Mouse (Mus musculus) left cerebral cortex, postnatal 36 days (tissue): Measurements from ENCODE around the gene Slc17a8. TPM values are rescaled to one million over a fixed set of nuclear protein-coding genes. Genes with fewer than 3 reads are reported as not detected.
"Not testable (repeated sequence)": the region's sequence is repeated elsewhere in the genome, so short reads cannot be mapped to it uniquely, and the experiment has no call there.

Source experiments
- DNase-seq, 2 experiments: peaks; one replicate each; pipeline ENCODE4 v3.0.0; 2021 to 2022; ENCODE audit warnings: low spot score in 2 of 2, mixed read lengths in 1 of 2
- intact Hi-C: fragments of 180-260 bp; cut with DNase I; formaldehyde crosslinking; loops from one replicate; pipeline ENCODE4 v1.15.1; 2025
- total RNA-seq, 2 experiments: library from RNA; stranded (reverse); gene quantifications; 2 replicates each; pipeline ENCODE4 v1.2.3; 2021

Slc17a8 gene
- total RNA-seq, 2 experiments from 2014 or later: 2.6 to 2.7 TPM

- DNase-seq: no peak
- intact Hi-C loops: no loop called here
Observed at GRCm38 (mm10) chr10:89595514-89595913, 25.5 kb downstream of the Slc17a8 start.

GRCm38 (mm10) chr10:89594309-89594708, 26.7 kb downstream of the Slc17a8 start:
- intact Hi-C loops: no loop called here
- DNase-seq: no peak

GRCm38 (mm10) chr10:89592797-89593196, 28.3 kb downstream of the Slc17a8 start:
- no peak for DNase-seq
- intact Hi-C loops: no loop called here

GRCm38 (mm10) chr10:89589877-89590276, 31.2 kb downstream of the Slc17a8 start:
- intact Hi-C loops: no loop called here
- DNase-seq: no peak

DNA sequence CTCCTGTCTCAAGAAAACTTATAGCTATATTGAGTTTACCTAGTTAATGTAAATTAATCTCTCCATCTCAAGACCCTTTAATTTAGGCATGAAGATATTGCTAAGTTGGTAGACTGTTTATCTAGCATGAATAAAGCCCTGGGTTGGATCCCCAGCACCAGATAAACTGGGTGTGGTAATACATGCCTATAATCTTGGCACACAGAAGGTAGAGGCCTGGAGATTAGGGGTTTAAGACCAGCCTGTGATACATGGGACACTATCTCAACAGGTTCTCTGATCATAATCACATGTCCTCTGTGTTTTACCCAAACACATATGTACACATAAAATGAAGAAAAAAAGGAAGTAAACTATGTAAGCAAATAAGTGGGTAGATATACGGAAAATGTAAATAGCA, 32.3 kb downstream of the Slc17a8 start:
- intact Hi-C loops: no loop called here

DNA sequence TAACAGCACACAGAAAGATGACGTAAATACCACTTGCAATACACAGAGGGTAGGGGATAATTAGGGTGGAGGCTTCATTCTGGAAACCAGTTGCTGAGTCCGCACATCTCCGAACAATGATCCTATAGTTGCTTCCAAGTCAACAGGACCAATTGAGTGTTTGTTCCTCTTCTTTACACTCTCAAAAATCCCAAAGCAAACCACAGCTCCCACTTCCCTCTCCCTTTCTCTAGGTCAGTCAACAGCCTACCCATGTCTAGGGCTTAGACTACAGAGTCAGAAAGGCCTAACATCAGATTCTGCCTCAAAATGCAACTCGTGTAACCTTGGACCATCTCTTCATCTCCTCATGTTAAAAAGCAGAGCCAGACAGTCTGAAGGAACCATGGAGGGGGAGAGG, 36.3 kb downstream of the Slc17a8 start:
- intact Hi-C loops: no loop called here
- DNase-seq: no peak

More for the DNA sequence above, 32.3 kb downstream of the Slc17a8 start:
- no peak for DNase-seq

- intact Hi-C loops: no loop called here
- DNase-seq: no peak
Observed at GRCm38 (mm10) chr10:89578801-89579200, 42.3 kb downstream of the Slc17a8 start.

DNA sequence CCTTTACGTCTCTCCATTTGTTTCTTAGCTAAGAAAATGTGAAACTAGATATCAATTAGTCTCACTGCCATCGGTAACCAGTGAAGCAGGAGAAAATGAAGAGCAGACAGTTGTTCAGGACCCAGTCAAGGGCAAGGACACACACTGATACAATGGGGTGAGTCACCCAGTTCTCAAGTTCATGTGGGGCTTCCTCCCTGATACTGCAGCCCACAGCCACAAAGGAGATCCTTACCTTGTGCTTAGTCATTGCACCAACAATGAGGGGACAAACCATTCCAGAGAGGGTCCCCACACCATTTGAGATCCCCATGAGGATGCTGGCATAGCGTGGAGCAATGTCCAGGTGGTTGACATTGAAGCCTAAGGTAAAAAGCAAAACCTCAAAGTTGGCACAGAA, 43.4 kb downstream of the Slc17a8 start:
- DNase-seq: no peak
- intact Hi-C loops: no loop called here

GRCm38 (mm10) chr10:89573421-89573820, 47.6 kb downstream of the Slc17a8 start:
- intact Hi-C loops: no loop called here
- DNase-seq: no peak

GRCm38 (mm10) chr10:89572946-89573345, 48.1 kb downstream of the Slc17a8 start:
- intact Hi-C loops: no loop called here
- no peak for DNase-seq

- no peak for DNase-seq
- intact Hi-C loops: no loop called here
Observed at GRCm38 (mm10) chr10:89567391-89567790, 53.7 kb downstream of the Slc17a8 start.

- intact Hi-C loops: no loop called here
Observed at GRCm38 (mm10) chr10:89565301-89566022, 55.6 kb downstream of the Slc17a8 start.

DNA sequence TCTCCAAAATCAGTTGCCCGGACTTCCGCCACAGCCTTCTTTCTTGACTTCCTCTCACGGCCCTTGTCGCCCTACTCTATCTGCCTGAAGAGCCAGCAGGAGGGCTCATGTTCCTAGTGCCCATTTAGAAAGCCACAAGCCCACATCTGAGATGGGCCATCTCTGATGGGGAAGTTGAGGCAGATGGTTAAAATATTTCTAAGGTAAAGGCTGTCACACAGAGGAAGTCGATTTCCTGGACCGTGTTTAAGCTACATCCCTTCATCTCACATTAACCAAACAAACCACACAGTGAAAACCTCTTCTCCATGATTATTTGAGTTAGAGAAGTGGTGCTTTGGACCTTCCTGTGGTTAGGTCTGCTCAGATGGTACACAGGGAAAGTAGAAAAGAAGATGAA, 58.9 kb downstream of the Slc17a8 start:
- no peak for DNase-seq
- intact Hi-C loops: no loop called here

More at GRCm38 (mm10) chr10:89565301-89566022, 55.6 kb downstream of the Slc17a8 start:
- DNase-seq: no peak

GRCm38 (mm10) chr10:89559351-89559750, 61.7 kb downstream of the Slc17a8 start:
- intact Hi-C loops: no loop called here
- DNase-seq: no peak

- DNase-seq, intact Hi-C loops: not testable (repeated sequence)
Observed at GRCm38 (mm10) chr10:89554885-89555284, 66.2 kb downstream of the Slc17a8 start.

- DNase-seq: peak in 1 of 2 experiments; percentile 7
- intact Hi-C loops: not testable (repeated sequence)
Observed at GRCm38 (mm10) chr10:89553855-89554254, 67.2 kb downstream of the Slc17a8 start.

- no peak for DNase-seq
- intact Hi-C loops: no loop called here
Observed at GRCm38 (mm10) chr10:89553015-89553414, 68.0 kb downstream of the Slc17a8 start.

DNA sequence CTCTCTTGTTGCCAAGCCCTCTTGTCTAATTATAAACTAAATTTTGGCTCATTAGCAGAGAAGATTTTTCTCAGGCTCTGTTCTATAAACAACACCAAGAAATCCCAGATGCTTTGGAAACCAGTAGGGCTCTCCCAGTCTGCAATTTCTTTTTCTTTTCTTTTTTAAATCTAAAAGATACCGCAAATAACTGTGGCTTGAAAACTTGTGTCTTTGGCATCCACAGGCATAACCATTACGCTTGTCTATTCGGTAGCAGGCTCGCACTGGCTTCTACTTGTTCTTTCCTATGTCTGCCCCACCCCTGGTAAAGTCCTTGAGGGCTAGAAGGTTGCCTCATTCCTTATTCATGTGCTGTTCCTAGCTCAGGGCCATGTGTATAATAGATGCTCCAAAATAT, 69.4 kb downstream of the Slc17a8 start:
- no peak for DNase-seq
- intact Hi-C loops: no loop called here

GRCm38 (mm10) chr10:89548028-89548427, 73.0 kb downstream of the Slc17a8 start:
- intact Hi-C loops: no loop called here
- DNase-seq: no peak

DNA sequence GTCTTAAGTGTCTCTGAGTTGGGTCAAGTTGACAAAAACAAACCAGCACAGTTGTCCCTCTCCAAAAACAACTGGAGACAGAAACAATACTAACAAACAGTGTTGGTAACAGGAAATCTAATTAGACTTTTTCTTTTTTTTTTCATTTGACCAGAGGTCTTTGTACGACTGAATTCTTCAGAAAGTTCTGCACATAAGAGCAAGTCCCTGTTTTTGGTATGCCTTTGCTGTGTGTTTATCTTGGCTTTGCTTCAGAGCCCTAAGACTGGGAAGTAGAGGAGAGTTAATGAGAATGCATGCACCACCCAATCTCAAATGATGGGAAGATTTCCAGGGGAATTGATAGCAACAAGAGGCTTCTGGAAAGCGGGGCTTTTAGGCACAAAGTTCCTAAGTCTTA, 74.1 kb downstream of the Slc17a8 start:
- intact Hi-C loops: no loop called here
- DNase-seq: no peak

- intact Hi-C loops: no loop called here
Observed at GRCm38 (mm10) chr10:89543867-89544266, 77.2 kb downstream of the Slc17a8 start.

DNA sequence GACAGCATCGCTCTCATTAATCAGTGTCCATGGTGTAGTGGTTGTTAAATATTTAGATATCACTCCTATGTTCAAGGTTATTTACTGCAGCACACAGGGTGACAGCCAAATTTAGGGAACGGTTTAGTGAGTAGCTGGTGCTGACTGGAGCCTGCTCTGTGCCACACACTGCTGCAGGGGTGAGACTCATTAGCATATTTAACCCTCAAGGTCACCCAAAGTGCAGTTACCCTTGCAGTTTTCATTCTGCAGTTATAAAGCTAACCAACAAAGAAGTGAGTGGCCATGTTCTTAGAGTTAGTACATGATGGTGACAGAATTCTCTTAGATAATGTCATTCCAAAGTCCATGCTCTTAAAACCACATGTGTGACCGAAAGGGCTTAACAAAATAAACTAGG, 78.7 kb downstream of the Slc17a8 start:
- intact Hi-C loops: no loop called here
- DNase-seq: no peak

More at GRCm38 (mm10) chr10:89543867-89544266, 77.2 kb downstream of the Slc17a8 start:
- no peak for DNase-seq
